Mouse (Mus musculus) lung, postnatal 14 days (tissue): ENCODE data around the gene Lysmd1.
"Not testable (repeated sequence)": the region's sequence is repeated elsewhere in the genome, so short reads cannot be mapped to it uniquely, and the experiment has no call there.

Source experiments
- DNase-seq: peaks from one replicate; pipeline ENCODE4 v3.0.0; 2021

Gene Lysmd1

GRCm38 (mm10) chr3:95133680-95134101, at the start of gene Lysmd1, which contains the start of gene Scnm1:
Gene Lysmd1, plus strand, starts transcription at chr3:95134088.
Gene Scnm1, minus strand, starts transcription at chr3:95134011.
- DNase-seq: peak; percentile 88

- no peak for DNase-seq
Observed at GRCm38 (mm10) chr3:95088071-95088470, 45.8 kb upstream of the Lysmd1 start.

DNA sequence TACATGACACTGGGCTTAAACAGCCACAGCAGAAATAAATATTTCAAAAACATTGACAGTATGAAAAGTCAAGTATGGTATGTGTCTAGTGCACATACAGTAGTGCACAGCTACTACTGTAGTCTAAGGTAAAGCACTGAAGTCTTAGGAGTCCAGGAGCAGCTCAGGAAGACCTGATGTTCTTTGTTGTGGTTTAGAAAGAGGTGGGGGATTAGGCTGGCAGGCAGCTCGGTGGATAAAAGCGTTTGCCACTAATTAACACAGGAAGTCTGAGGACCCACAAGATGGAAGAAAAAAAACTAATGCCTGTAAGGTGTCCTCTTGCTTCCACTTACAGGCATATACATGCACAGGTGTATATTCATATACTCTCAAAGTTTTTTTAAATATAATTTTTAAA, 33.0 kb upstream of the Lysmd1 start:
- no peak for DNase-seq

- DNase-seq: no peak
Observed at GRCm38 (mm10) chr3:95105121-95105520, 28.8 kb upstream of the Lysmd1 start.

GRCm38 (mm10) chr3:95105586-95106337, 28.1 kb upstream of the Lysmd1 start:
- DNase-seq: no peak

- DNase-seq: peak; percentile 96
Observed at GRCm38 (mm10) chr3:95106338-95107117, 27.4 kb upstream of the Lysmd1 start, which contains the start of gene Pip5k1a. Gene Pip5k1a, minus strand, starts transcription at chr3:95106930.

GRCm38 (mm10) chr3:95107308-95107707, 26.6 kb upstream of the Lysmd1 start:
- not testable (repeated sequence) for DNase-seq

DNA sequence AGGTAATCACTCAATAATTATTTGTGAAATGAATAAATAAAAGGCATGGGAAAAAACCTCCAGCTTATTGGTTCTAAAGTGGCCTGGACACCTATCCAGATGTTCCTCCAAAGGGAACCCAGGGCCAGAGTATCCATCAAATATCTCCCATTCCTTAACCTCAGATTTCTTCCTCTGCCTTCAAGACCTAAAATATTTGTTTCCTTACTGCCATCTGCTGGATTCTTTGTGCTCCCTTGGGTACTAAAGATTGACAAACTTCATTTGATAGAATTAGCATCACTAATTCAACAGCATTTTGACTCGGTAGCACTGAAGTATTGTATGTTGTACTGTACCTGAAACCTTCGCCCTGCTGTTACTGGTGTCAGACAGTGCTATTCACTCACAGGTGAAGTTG, 26.0 kb upstream of the Lysmd1 start:
- DNase-seq: no peak

DNA sequence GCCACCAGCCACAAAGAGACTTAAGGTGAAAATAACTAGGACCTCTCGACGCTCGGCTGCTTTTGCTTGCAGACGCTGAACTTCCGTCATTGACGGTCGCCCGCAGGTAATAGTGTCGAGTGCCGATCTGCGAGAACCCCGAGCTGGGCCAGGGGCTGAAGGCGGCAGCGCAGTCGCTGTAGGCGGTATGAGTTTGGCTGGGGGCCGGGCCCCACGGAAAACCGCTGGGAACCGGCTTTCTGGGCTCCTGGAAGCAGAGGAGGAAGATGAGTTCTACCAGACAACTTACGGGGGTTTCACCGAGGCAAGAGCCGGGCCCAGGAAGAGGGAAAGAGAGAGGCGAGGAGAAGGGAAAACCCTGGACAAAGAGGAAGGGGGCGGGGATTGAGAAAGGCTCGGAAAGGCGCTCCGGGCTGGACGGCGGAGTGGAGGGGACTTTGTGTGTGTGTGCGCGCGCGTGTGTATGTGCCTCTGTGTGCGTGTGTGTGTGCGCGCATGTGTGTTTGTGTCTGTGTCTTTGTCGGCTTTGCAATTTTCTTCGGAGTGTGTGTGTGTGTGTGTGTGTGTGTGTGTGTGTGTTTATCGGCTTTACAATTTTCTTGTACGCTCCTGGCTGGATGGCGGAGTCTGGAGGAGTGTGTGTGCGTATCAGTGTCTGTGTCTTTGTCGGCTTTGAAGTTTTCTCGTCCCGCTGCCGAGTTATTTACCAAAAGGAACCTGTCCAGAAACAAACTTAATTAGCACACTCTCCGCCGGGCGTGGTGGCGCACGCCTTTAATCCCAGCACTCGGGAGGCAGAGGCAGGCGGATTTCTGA, 22.8 kb upstream of the Lysmd1 start, which contains the start of gene Vps72:
Gene Vps72 (plus strand): TSS at position 112 of the 816 bp plus-strand sequence.
- peak; percentile 86 for DNase-seq

GRCm38 (mm10) chr3:95112760-95113159, 21.1 kb upstream of the Lysmd1 start:
- DNase-seq: no peak

DNA sequence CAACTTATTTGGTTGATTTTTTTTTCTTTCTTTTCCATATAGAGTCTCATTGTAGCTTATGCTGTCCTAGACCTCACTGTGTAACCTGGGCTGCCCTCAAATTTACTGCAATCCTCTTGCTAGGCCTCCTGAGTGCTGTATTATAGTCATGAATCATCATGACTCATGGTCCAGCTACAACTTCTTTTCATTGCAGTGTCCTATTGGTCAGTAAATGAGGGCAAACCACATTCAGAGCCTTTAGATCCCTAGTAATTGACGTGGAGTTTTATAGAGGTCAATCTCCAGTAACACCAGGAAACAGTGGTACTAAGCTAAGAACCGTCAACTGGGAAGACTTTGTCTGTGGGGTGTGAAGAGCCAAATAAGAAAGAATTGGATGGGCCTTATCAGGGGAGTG, 16.1 kb upstream of the Lysmd1 start:
- DNase-seq: no peak

GRCm38 (mm10) chr3:95121580-95121979, 12.3 kb upstream of the Lysmd1 start:
- DNase-seq: no peak

DNA sequence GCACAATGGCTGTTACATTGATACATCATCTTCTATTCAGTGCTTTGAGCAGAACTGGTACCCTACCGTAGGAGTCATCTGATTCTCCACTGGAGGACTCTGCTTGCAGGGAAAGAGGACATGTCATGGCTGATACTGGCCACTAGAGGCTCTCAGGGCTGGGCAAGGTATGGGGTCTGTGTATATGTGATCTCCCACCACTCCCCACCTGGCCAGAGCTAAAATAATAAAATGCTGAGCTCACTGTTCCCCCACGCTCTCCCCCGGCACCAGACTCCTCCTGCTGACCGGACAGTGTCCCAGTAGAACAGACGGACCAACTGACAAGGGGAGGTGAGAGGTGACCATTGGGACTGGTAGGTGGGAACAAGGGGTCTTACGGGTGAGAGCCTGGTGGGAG, 9.6 kb upstream of the Lysmd1 start, which contains the start of gene Tmod4:
Gene Tmod4 (plus strand): TSS at position 231 of the 400 bp plus-strand sequence.
- DNase-seq: no peak

DNA sequence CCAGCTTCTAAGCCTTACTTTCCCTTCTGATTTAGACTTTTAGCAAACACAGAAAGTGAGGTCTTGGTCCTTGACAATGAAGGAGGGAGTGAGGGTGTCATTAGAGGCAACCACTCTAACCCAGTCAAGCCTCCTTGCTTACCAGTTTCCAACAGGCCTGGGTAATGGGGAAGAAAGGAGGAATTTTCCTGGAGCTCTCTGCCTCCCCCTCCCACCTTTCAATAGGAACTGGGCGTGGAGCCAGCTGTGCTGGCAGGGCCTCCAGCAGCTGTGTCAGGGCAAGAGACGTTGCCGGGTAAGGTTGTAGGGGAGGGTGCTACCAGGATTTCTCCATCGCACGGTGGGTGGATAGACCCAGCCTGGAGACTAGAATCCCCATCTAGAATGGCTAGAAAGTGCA, 8.9 kb upstream of the Lysmd1 start:
- DNase-seq: peak; percentile 75

GRCm38 (mm10) chr3:95129226-95129651, 4.6 kb upstream of the Lysmd1 start:
- DNase-seq: no peak

DNA sequence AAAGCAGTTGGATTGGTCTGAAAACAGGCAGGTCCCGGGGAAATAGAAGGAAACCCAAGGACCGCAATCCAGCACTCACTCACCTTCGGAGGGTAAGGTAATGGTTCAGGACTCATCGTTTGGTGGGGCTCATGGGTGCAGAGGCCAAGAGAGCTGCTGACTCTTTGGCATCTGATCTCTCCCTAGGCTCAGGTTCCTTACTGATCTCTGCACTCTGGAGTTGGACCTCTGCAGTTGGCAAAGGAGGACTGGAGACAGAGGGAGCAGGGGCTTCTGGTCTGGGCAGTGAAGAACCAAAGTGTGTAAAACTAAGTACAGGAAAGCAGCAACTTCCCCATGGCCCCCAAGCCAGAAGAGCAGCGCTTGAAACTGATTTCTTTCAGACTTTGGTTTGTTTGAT, 3.8 kb upstream of the Lysmd1 start:
- no peak for DNase-seq

GRCm38 (mm10) chr3:95132389-95132788, 1.5 kb upstream of the Lysmd1 start:
- DNase-seq: not testable (repeated sequence)

DNA sequence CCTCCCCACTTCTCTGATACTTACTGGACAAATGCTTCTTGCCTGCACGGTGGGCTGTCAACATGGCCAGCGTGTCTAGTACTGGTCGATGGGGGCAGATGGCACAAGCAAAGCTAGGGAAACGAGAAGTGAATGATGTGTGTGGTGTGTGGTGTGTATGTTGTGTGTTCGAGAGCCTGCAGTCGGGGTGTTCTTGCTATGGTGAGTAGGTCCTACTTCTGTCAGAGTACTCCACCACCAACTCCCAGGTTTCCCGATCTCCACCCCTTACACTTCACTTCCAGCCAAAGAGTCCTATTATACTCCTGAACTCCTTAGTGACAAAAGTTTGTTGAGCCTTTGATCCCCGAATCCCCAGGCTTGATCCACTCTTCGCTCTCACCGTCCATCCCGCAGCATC, 712 bp upstream of the Lysmd1 start:
- no peak for DNase-seq

DNA sequence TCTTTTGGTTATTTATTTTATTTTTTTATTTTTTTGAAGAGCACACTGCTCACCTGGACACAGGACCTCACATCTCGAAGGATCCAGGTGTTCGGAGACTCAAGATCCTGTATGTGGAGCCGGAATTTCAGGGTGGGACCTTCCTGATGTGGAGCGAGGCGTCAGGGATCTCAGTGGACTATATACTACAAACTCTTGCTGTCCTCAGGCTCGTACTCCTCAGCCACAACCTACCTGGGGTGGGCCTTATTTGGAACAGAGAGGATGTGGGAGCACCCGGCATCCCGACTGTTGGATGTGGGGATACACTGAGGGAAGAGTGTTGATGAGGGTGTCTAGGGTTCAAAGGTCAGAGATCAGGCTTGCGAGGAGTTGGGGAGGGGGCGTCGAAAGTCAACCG, 245 bp downstream of the Lysmd1 start:
- DNase-seq: not testable (repeated sequence)

DNA sequence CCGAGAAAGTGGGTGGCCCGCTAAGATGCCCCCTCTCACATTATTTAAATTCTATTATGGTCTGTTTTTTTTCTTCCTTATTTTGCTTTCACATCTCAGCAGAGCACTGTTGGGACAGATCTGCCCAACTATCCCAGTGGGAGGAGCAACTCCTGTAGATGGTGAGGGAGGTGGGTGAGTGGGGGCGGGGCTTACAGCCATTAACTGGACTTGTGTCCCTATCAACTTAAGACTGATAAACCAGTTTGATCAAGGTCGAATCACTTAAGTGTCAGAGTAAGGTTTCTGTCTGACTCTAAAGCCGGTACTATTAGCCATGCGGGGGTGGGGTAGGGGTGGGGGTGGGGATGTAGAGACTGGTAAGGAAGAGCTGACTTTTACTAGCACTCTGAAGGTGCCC, 1.1 kb downstream of the Lysmd1 start:
- peak; percentile 74 for DNase-seq

GRCm38 (mm10) chr3:95135433-95136052, 1.7 kb downstream of the Lysmd1 start:
- no peak for DNase-seq

GRCm38 (mm10) chr3:95136336-95136735, 2.4 kb downstream of the Lysmd1 start:
- no peak for DNase-seq
